Mouse (Mus musculus): Measurements from ENCODE around the gene Eif4b.

Eif4b gene

DNA sequence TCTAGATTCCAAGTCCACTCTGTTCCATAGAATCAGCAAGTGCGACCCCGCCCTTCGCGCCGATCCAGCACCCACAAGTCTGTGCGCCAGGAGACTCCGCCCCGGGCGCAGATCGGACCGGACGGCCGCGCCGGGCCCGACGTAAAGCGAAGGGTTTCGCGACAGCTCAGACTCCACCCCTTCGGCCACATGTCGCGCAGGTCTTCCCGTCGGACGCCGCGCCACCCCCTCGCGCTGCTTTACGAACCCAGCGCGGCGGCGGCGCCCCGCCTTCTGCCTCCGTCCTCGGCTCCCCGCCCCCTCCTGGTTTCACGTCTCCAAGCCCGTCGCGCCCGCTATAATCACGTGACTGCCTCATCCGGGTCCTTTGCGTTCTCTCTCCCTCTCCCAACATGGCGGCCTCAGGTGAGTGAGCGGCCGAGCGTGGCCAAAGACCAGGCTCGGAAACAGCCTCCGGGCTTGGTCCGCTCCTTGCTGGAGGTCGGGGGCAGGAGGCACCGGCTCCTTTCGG lies at the start of gene Eif4b:
Eif4b (plus strand) TSS at position 215 of the 511 bp plus-strand sequence.
- DNase-seq = peak; percentile 99

DNA sequence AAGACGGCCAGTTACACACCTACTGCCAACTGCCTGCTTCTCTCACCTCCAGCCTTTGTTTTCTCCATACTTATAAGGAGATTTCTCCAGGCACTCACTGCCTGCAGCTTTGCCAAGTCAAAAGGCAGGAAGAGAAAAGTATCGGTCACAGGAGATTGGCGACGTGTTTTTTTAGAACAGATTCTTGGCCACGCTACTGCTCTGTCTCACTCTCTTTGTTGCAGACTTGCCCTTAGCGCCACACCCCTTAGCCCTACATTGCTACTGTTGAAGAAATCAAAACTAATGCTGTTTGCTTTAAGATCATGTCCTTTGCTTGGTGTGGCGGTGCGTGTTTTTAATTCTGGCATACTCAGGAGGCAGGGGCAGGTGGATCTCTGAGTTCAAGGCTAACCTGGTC lies 49.7 kb upstream of the Eif4b start:
- DNase-seq = no peak

DNA sequence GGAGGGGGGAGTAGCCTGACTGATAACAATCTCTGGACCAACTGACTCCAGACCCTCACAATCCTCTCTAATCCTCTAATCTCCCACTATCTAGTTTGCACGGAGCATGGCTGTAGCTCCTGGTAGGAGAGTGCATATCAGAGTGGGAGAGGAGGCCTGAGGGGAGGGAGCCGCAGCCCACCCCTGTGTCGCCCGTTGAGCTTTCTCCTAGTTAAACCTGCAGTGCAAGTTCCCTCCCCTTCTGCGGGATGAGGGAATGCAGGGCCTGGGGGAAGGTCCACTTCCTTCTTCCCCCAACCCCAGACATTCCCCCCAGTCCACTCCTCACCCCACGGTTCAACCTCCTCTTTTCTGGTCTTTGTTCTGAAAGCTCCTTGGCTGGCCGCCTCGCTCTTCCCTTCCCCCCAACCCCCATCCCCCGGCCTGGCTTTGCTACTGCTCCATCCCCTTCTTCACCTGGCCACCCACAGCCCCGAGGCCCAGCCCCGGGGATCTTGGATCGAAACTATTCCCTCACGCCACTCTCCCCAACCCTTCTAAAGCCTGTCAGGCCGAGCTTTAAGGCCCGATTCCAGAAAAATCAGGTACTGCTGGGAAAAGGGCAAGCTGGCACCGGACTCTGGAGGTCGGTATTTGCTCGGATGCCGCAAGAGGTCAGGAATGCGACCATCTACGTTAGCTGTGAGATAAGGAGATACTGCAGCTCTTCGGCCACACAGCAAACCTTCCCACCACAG lies 48.3 kb upstream of the Eif4b start:
- no peak for DNase-seq

DNA sequence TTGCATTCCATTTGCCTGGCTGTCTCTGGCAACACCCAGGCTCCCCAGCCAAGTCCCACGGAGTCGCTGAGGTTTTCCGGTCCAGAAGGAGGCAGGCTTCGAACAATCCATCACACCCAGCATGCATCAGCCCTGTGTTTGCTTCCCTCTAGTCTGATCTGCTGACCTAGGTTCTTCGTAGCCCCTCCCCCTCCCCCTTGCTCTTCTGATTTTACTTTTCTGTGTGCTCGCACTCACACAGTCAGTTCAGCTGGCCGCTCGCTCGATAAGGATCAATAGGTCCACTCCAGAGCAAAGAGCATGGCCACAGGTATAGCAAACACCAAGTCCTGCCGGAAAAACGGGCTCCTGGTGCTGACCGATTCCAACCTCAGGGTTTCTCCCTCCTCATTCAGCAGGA lies 47.1 kb upstream of the Eif4b start:
- no peak for DNase-seq

DNA sequence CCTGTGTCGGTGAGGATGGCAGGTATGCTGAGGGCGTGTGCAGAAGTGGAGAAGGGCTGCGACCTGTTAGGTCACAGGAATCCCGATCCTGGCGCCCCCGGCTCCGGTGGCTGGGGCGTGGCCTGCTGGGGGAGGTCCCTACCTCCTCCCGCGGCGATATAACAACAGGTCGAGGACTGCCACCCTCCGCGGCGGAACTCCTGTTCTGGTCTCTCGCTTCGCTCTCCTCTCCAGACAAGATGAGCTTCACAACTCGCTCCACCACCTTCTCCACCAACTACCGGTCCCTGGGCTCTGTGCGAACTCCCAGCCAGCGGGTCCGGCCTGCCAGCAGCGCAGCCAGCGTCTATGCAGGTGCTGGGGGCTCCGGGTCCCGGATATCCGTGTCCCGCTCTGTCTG lies 45.5 kb upstream of the Eif4b start, which contains the start of gene Krt18:
Krt18 (plus strand) TSS at position 141 of the 400 bp plus-strand sequence.
- no peak for DNase-seq

DNA sequence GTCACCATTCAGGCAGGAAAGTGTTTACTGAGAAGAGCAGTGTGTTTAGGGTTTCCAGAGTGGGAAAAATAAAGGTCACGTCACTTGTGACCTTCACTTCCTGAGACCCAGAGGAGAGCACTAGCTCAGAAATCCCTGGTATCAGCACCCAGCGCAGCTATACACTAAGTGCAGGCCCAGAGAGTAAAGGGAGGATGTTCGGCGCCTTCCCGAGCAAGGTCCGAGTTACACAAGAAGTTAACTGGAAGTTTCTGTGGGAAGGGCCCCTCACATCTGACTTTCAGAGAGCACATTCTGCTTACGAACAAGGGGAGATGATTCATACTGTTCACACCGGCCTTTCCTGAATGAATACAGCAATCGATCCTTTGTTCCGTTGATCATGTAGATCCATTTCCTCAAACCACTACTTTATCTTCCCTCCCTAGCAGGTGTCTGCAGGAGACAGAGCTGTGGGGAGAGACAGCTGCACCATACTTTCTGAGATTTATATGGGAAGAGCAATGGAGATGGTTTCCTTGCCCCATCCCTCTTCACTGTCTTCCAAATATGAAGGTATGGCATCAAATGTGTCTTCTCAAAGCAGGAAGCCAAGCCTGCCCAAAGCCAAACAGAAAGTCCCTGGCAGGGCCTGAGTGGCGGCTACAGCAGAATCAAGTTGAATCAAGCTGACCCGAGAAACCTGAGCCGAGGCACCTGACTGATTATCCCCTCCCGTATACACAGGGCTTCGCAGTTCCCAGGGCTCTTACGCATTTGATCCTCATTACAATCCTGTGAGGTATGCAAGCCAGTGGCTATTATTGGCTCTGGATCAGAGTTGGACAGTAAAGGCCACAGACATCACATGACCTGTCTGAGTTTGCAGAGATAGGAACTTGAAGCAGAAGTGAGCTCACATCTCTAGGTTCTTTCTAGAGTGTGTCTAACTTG lies 39.2 kb upstream of the Eif4b start:
- DNase-seq = no peak

DNA sequence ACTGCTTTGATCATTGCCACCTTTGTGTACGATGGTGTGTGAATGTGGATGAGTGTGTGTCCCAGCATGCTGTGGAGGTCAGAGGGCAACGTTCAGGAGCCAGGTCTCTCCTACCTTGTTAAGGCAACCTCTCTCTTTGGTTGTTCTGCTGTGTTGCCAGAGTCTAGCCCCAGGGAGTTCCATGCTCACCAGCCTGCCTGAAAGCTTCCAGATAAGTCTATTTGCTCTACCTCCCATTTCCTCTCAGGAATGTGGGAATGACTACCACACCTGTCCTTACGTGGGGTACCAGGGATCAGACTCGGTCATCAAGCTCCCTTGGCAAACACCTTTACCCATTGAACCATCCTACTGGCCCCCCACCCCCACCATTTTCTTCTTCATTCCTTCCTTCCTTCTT lies 33.3 kb upstream of the Eif4b start:
- DNase-seq = no peak

DNA sequence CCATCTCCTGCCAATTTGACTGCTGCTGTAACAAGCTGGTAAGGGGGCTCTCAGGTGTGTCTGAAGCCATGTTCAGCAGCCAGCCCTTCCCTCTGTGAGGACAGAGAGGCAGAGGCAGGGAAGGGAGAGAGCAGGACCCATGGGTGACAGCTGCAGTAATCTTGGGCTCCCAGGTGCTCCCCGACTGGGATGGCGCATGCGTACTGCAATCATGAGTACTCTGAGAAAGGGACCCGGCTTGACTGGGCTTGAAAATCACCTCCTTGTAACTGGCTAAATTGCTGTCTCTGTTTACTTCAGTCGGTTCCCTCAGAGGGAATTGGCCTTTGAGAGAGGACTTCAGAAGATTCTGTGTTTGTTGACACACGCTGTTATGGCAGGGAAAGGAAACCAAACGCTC lies 31.6 kb upstream of the Eif4b start:
- no peak for DNase-seq

DNA sequence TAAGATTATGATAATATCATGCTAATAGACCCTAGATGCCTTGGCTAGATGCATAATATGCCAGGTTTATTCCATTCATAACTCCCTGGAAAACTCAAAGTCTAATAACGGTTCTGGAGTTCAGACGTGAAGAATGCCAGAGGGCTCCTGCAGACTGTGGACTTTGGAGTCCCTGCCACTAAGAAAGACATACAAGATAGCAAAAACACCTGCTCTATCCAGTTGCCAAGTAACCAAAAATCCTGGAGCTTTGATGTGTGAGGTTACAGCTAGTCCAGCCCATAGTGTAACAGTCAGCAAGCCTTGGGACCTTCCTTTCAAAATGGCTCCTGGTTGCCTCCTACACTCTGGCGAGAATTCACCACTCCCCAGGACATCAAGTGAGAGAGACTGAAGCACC lies 28.8 kb upstream of the Eif4b start:
- no peak for DNase-seq

DNA sequence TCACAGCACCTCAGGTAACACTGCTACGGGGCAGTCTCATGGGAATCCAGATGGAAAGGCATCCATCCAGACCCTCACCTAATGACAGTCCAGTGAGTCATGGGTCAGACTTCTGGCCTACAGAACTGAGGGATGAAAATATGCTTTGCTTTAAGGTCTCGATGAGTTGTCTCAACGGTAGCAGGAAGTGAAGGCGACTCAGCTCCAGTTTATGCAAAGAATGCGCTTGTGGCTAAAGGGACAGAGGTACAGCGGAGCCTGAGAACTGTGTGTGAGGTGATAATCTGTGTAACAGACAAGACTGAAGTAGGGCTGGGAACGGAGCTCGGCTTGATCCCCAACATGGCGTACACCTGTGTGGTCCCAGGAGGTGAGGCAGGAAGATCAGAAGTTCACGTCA lies 27.9 kb upstream of the Eif4b start:
- DNase-seq = no peak

DNA sequence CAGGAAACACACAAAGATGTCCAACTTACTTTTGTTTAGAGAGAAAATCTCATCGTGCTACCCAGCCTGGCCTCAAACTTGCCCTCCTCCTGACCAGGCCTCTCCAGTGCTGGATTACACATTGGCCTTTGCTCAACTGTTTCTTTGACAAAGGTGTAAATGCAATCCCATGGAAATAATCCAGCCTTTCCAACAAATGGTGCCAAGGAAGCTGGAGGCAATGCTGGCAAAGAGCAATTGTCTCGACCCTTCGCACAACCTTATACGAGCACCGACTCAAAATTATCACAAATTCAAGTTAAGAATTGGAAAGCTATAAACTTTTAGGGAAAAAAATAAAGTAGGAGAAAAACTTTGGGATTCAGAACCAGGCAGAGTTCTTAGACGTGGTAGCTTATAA lies 25.6 kb upstream of the Eif4b start:
- DNase-seq = no peak

DNA sequence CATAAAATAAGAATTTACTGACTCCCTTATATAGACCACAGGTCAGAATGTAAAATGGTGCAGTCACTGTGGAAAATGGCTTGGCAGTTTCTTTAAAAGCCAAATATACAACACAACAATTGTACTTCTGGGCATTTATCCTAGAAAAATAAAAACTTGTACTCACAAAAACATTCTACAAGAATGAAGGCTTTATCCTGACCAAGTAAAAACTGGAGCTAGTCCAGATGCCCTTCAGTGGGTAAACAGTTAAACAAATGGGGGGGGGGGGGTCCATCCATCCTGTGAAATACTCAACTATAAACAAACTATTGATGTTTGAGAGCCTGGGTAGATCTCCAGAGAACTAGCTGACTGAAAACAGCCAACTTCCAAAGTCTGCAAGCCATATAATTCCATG lies 23.7 kb upstream of the Eif4b start:
- DNase-seq = no peak

DNA sequence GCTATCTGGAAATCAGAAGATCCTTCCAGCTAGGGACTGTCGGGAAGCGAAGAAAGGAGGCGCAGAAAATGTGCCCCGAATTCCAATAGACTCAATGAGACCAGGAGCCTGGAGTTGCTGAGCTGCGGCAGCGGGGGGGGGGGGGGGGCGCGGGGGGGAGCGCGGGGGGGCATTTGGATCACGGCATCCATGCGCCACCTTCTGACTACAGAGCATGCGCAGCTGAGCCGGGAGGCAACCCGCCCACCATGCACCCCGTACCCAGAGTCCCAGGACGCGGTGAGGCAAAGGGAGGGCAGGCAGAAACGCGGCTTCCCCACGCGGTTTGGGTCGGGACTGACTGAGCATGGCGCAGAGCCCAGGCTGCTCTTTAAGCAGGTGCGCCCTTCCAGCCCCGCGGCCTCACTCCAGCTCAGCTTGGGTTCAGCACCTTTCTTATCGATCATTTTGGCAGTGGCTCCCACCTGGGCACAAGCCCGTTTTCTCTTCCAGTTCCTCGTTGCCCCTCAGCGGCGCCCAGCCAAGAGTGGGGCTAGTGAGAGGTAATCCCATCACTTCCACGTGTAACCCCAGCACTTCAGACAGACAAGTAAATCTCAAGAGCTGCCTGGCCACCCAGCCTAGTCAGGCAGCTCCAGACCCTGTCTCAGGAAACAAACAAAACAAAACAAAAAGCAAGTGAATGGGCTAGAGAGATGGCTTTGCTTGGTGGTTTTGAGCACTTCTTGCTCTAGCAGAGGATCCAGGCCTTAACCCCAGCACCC lies 21.5 kb upstream of the Eif4b start:
- DNase-seq = peak; percentile 72

DNA sequence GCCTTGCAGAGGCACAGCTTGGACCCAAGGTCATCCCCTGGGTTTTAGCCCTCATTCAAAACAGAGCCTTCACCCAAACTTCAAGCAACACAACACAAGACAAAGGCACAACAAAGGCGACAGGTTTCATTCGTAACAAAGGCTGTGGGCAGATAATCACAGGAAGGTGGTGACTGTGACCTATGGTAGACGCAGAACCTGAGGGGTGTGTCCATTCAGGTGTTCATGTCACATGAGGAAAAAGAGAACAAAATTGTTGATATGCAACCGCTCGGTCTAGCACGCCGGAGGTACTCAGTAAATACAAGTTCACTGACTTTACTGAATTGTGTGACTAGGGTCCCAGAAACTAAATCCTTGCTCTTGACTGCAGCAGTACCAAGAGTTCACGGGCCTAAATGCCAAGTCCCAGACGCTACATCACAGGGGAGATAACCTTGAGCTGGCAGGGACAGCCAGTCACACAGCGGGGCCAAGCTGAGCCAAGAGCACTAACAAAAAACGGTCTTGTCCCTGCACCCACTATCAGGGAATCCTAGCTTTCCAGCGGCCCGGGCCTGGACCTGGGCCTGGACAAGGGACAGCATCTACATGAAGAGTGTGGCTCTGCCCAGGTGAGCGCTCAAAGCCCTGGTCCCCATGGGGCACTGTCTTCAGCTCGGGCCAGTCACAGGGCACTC lies 16.9 kb upstream of the Eif4b start:
- DNase-seq = no peak

DNA sequence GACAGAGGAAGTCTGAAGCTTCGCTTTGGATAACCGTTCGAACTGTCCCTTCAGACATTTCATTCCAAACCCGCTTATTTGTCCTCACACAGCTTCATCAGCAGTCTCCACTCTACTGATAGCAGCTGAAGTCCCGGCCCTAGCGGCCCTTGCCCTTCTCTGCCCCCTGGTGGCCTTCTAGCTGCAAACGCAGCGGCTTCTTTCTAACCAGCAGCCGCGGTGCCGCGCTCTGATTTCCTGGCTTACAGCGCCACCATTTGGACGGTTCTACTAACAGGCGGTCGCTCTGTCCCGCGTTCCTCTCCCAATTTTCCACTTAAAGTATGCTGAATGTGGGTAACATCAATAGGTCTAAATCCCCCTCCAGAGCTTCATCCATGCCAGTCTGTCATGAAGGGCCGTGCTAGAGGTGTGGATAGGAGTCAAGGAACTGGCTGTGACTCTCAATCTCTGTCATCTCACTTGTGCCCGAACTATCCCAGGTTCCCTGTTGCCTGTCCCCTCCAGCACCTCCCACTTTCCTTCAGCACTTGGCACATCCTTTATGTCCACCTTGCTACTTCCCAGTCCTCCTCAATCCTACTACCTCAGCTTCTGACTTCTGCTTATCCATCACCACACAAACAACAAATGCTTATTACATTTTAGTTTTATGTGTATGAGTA lies 7.8 kb upstream of the Eif4b start:
- peak; percentile 91 for DNase-seq

DNA sequence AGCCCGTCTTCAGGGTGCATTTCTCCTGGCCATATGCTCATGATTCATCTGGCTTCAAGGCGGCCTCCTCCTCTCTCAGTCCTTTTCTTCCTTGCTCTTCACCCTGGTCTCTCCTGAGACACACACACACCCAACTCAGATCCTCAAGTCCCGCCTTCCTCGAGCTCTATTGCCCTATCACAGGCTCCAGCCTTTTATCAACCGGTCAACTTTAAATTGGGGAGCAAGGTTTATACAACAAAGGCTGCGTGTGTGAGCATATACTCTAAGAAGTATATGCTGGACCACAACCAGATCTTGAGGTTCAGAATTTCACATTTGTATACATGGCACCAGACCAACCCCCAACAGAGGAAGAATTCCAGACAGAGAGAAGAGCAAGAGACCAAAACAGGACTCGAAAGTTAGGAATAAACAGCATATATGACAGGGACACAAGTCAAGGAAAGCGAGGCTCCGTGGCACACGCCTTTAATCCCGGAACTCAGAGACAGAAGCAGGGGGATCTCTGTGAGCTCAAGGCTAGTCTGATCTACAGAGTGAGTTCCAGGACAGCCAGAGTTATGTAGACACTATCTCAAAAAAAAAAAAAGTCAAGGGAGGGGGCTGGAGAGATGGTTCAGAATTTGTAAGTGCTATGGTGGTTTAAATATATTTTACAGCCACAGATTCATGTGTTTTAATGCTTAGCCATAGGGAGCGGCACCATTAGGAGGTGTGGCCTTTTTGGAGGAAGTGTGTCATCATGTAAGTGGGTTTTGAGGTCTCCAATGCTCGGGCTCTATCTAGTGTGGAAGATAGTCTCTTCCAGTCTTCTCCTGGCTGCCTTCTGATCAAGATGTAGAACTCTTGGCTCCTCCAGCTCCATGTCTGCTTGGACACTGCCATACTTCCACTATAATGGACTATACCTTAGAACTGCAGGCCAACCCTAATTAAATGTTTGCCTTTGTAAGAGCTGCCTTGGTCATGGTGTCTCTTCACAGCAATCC lies 2.8 kb upstream of the Eif4b start:
- no peak for DNase-seq

DNA sequence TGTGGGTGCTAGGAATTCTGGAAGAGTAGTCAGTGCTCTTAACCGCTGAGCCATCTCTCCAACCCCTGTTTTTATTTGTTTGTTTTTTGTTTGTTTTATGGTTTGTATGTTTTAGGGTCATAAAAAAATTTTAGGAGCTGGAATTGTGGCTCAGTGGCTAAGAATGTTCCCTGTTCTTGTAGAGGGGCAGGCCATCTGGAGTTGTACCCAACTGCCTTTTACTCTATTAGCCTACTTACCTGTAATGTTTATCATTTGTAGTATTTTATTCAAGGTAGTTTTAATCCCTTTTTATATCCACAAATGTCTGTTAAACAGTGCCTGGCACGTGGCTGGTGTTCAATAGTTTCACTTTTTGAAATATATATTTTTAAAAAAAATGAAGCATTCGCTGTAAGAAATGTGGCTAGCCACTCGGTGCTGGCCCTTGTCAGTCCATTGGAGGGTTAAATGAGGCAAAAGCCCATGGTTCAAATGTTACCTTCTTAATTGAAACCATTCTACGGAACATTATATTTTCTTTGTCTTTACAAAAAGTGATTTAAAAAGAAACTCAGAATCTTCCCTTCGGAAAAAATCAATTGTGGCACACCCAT lies 512 bp upstream of the Eif4b start:
- DNase-seq = no peak

DNA sequence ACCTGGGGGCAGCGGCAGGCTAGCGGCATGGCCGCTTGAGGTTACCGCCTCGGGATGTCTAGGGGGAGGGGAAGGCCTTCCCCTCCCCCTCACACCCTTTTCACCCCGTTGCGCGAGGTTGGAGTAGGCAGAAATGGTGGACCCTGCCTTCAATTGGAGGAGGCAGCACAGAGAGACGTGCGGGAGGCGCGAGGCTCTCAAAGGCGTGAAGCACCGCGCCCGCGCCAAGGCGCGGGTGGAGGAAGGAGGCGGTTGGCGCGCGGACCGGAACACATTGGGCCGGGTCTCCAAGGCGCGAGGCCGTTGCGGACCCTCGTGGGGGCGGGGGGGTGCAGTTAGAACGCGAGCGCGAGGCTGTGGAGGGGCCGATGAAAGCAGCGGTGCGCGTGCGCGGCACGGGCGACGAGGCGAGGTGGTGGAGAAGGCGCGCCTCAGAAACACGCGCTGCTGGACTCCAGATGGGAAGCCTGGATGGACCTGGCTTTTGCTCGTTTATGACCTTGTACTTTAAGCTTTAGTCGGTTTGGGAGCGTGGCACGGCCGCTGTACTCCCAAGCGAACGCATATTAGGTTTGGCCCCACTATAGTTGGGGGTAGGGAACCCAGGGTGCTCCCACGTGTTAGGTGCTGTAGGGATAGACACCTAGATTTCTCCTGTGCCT lies 628 bp downstream of the Eif4b start:
- peak; percentile 53 for DNase-seq

DNA sequence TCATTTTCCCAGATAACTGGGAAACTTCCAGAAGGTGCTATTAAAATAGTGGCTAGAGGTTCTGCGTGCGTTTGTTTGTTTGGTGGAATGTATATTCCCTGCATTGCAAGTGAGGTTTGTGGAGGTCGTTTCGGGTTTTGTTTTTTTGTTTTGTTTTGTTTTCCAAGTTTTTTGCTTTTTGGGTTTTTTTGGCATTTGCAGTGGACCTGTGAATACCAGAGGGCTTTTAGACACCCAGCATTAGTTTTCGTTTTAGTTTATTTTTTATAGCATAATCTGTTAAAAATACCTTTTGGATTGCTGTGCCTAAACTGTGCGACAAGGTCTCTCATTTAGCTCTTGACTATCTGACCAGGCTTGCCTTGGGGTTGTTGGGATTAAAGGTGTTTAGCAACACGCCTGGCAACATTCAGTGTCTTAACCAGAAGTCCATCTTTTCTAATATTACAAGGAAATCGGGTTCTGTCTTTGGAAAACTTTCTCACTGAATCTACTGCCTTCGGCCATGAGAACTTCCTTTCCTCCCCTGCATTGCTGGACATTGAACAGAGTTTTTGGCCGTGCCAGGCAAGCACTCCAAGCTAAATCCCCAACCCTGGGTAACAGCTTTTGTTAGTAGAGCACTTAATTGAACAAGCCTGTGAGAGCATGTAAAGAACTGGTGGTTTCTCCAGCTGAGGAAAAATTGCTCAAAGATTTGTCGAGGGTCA lies 1.5 kb downstream of the Eif4b start:
- no peak for DNase-seq

All from right cerebral cortex, adult 18-20 months (tissue).